Mouse (Mus musculus): Measurements from ENCODE around the gene Fam216b.

Fam216b gene

GRCm38 (mm10) chr14:78043079-78043478 lies 45.7 kb downstream of the Fam216b start:
- no peak for DNase-seq (ENCODE audit: low spot score)

GRCm38 (mm10) chr14:78041886-78042526 lies 46.8 kb downstream of the Fam216b start:
- no peak for DNase-seq (ENCODE audit: low spot score)

GRCm38 (mm10) chr14:78040643-78041042 lies 48.2 kb downstream of the Fam216b start:
- DNase-seq (ENCODE audit: low spot score), result no peak

- DNase-seq (ENCODE audit: low spot score), result no peak
These were observed 49.9 kb downstream of the Fam216b start for GRCm38 (mm10) chr14:78038876-78039275.
